Mouse (Mus musculus) lung, embryonic 16.5 days (tissue): ENCODE data around the gene Gucy2g. TPM values are rescaled to one million over a fixed set of nuclear protein-coding genes. Genes with fewer than 3 reads are reported as not detected.

ENCODE experiments used
- ATAC-seq: fragments of 200-750 bp; cut with Nextera tagmentation; 2 replicates; pipeline ENCODE4 v1.8.0; 2017; ENCODE audit warnings: low read depth, mild to moderate bottlenecking, moderate library complexity
- H3K27ac ChIP-seq: fragments of 300-500 bp; sonication (generic); 2 replicates; pipeline ENCODE4 v1.5.1; 2014; ENCODE audit warnings: mild to moderate bottlenecking, control low read depth, low read length
- H3K27me3 ChIP-seq: fragments of 300-500 bp; sonication (generic); 2 replicates; pipeline ENCODE4 v1.6.1; 2014; ENCODE audit warnings: low read depth, low read length, mixed read lengths; ENCODE audit not compliant: control insufficient read depth, insufficient read depth
- H3K36me3 ChIP-seq: fragments of 300-500 bp; sonication (generic); 2 replicates; pipeline ENCODE4 v1.6.1; 2014; ENCODE audit warnings: low read length; ENCODE audit not compliant: control insufficient read depth, insufficient read depth
- H3K4me1 ChIP-seq: fragments of 300-500 bp; sonication (generic); replicated peaks from 2 replicates; pipeline ENCODE4 v1.6.1; 2014; ENCODE audit warnings: low read length, mixed read lengths; ENCODE audit not compliant: control insufficient read depth, insufficient read depth
- H3K4me2 ChIP-seq: fragments of 300-500 bp; sonication (generic); 2 replicates; pipeline ENCODE4 v1.6.1; 2014; ENCODE audit warnings: low read depth, low read length, control low read depth
- H3K4me3 ChIP-seq: fragments of 300-500 bp; sonication (generic); 2 replicates; pipeline ENCODE4 v1.5.1; 2014; ENCODE audit warnings: mild to moderate bottlenecking, low read length, control low read depth
- H3K9ac ChIP-seq: fragments of 300-500 bp; sonication (generic); 2 replicates; pipeline ENCODE4 v1.6.1; 2014; ENCODE audit warnings: low read length, control low read depth
- H3K9me3 ChIP-seq: fragments of 300-500 bp; sonication (generic); 2 replicates; pipeline ENCODE4 v1.6.1; 2016; ENCODE audit warnings: low read length; ENCODE audit not compliant: control insufficient read depth
- WGBS: fragments of 180-500 bp; shearing (Covaris S2); extraction: QIAGEN DNeasy Blood & Tissue Kit; methylation state at CpG from one replicate; pipeline ENCODE4 v1.1.7; 2014; 5-methylcytosine and 5-hydroxymethylcytosine counted together
- polyA plus RNA-seq: library from polyadenylated mRNA; unstranded; fragments of >200 nt; fragmentation: Nextera tagmentation; extraction: Ambion mirVana; gene quantifications from 2 replicates; pipeline ENCODE4 v1.2.1, GENCODE M21; 2015

Gucy2g gene
- polyA plus RNA-seq, 1 experiment from 2014 or later = 0.10 TPM

DNA sequence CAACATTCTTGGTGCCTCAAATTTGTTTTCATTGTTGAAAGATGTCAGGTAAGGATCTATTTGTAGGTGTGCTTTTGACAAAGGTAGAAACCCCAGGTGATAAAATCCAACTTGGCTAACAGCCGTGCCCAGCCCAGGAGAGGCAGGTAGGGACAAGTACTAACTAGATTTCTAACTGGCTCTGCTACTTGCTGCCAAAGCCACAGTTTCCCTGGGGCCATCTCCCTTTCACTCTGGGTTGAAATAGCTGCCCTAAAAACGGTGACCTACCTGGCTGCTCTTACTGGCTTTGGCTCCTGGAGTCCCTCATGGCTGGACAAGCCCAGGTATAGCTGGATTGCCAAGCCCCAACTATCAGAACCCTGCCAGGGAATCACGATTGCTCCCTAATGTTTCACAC, 25.8 kb upstream of the Gucy2g start:
- no peaks in the 10 kb centered on the region for H3K27me3 ChIP-seq
- no peak for ATAC-seq
- H3K4me2 ChIP-seq = no peak overlapping the region
- no peak overlapping the region for H3K4me3 ChIP-seq
- peaks cover 38% of the 10 kb centered on the region for H3K4me1 ChIP-seq
- WGBS = 73% methylated on average over 3 of the region's 3 CpGs
- no peak overlapping the region for H3K9ac ChIP-seq
- peak overlapping the region; percentile 96 for H3K27ac ChIP-seq
- no peaks in the 10 kb centered on the region for H3K9me3 ChIP-seq
- 0 out of 2 replicates have a peak, but pooled peaks cover 2% of the 10 kb centered on the region for H3K36me3 ChIP-seq

DNA sequence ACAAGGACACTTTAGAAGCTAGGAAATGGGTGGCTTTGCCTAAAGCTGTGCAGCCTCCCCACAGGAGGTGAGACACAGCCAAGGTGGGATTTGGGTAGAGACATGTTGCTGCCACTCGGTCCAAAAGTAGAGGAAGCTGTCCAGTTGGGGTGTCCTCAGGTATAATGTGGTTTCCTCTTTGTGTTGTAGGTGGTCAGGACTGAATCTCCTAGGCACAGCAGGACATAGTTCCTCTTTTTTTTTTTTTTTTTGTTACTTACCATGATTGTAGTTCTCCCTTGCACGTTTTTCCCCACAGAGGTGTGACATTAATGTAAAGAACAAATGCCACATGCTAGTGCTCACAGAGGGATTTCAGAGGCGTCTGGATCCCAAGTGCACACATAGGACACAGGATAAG, 24.2 kb upstream of the Gucy2g start:
- no peaks in the 10 kb centered on the region for H3K27me3 ChIP-seq
- 67% methylated on average over 3 of the region's 3 CpGs for WGBS
- no peak overlapping the region for H3K9ac ChIP-seq
- peaks cover 33% of the 10 kb centered on the region for H3K4me1 ChIP-seq
- ATAC-seq = no peak
- H3K27ac ChIP-seq = no peak overlapping the region
- no peaks in the 10 kb centered on the region for H3K9me3 ChIP-seq
- H3K36me3 ChIP-seq = 0 out of 2 replicates have a peak, but pooled peaks cover 2% of the 10 kb centered on the region
- no peak overlapping the region for H3K4me3 ChIP-seq
- H3K4me2 ChIP-seq = no peak overlapping the region

DNA sequence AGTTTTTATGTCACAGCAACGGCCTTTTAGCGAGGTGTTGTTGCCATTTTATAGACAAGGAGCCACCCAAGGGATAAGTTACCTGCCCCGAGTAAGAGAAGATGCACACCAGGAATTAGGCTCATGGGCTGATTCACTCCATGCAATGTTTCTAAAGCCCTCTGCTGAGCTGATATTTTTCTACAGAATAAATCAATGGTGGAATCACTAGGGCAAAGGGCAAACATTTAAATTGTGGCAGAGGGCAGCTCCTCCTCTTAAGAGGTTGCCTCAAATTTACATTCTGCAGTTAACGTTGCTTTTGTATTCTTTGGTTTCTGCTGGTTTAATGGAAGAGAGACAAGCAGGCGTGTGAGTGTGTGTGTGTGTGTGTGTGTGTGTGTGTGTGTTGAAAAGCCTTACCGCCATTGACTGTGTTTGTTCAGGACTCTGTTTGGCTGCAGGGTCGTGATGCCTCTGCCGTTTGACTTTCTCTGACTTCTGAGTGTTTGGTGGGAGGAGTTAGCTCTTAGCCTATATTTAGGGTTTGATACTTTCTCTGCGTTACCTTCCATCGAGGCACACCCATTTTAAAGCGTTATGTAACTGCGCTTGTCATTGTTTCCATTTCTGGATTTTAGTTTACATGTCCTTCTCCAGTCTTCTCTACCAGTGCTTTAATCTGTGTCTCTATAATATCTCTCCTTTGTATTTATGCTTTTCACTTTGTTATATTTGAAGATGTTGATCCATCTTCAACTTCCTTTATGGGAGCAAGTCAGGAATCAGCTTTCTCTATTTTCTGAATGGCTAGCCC, 19.6 kb upstream of the Gucy2g start:
- Histone ChIP-seq H3K4me1 (peaks cover 14% of the 10 kb centered on the region), H3K27me3 (no peaks in the 10 kb centered on the region), H3K9me3 (no peaks in the 10 kb centered on the region), H3K27ac (no peak overlapping the region), H3K4me2 (no peak overlapping the region), H3K4me3 (no peak overlapping the region), H3K36me3 (no peaks in the 10 kb centered on the region), H3K9ac (no peak overlapping the region)
- WGBS = 41% methylated on average over 12 of the region's 12 CpGs
- no peak for ATAC-seq

DNA sequence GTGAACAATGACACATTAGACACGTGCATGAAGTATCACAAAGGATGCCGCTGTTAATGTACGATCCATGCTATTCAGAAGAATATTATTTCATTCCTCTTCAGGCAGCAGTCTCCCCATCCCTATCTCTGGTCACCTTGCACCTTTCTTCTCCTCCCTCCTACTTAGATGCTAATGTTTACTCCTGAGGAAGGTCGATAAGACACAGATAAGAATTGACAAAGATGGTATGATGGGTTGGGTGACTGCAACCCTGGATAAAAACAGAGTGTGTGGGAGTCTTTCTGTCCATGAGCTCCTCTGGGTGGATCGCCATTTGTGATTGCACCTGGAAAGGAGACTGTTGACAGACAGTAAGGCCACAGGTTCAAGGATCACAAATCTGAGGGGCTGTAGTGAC, 17.5 kb upstream of the Gucy2g start:
- Histone ChIP-seq H3K27me3 (no peaks in the 10 kb centered on the region), H3K36me3 (no peaks in the 10 kb centered on the region), H3K9me3 (no peaks in the 10 kb centered on the region), H3K4me2 (no peak overlapping the region), H3K27ac (no peak overlapping the region), H3K9ac (no peak overlapping the region), H3K4me1 (peaks cover 23% of the 10 kb centered on the region), H3K4me3 (no peak overlapping the region)
- no peak for ATAC-seq
- 71% methylated on average over 5 of the region's 5 CpGs for WGBS

DNA sequence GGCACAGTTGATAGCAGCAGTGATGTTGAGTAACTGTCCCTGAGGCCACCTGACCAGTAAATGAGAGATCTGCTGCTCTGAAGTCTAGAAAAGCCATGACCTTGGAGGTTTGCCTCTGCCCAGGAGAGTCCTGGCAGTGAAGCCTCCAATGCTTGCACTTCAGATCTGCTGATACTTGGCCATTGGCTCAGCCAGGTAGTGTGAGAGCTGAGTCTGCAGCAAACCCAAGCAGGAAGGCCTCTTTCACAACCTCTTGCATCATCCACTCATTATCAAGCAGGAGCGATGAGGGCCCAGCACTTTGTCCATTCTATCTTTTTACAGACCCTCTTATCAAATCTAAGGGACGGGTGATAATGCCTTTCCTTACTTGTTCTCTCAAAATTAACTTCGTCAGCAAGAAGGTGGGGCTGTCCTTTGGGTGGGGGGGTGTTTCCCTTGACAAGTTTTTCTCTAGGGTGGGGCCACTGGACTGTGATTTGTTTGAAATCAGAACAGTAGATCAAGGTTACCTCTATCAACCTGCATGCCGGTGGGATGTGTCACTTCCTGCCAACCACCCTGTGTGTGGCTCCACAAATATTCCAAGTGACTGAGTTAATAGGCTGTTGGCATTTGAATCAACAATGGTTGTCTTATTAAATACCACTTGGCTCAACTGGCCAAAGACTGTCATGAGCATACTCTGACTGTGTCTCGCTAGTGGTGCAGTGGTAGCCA, 16.8 kb upstream of the Gucy2g start:
- no peak overlapping the region for H3K4me3 ChIP-seq
- peak overlapping the region; percentile 66 for H3K27ac ChIP-seq
- no peaks in the 10 kb centered on the region for H3K9me3 ChIP-seq
- H3K4me2 ChIP-seq = no peak overlapping the region
- no peaks in the 10 kb centered on the region for H3K36me3 ChIP-seq
- H3K27me3 ChIP-seq = no peaks in the 10 kb centered on the region
- H3K4me1 ChIP-seq = peaks cover 25% of the 10 kb centered on the region
- ATAC-seq = no peak
- no peak overlapping the region for H3K9ac ChIP-seq
- WGBS = 49% methylated on average over 5 of the region's 5 CpGs

DNA sequence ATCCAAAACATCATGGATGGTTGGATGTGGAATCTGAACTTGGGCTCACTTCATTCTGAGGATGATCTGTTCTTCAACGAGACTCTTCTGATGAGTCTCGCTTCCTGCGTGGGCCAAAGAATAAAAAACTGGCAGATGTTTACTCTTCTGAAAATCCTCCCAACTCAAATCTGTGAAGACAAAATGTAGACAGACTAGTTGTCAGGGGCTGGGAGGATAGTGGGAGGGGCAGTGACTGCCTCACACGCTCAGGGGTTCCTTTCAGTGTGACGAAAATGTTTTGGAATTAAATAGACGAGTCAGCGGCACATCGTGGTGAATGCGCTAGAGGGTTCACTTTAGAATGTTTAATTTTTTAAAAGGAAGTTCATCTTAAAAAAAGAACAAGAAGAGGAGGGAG, 15.1 kb upstream of the Gucy2g start:
- Histone ChIP-seq H3K4me1 (peaks cover 26% of the 10 kb centered on the region), H3K4me3 (0 out of 2 replicates have a peak overlapping the region, but pooled peaks have one; percentile 6), H3K4me2 (peak overlapping the region; percentile 27; the same call in 1 of the 2 replicates), H3K27me3 (no peaks in the 10 kb centered on the region), H3K27ac (no peak overlapping the region; the same call in 1 of the 2 replicates), H3K9me3 (no peaks in the 10 kb centered on the region), H3K36me3 (no peaks in the 10 kb centered on the region), H3K9ac (peak overlapping the region; percentile 31; the same call in 1 of the 2 replicates)
- ATAC-seq = no peak
- whole genome bisulfite sequencing = 41% methylated on average over 9 of the region's 9 CpGs

DNA sequence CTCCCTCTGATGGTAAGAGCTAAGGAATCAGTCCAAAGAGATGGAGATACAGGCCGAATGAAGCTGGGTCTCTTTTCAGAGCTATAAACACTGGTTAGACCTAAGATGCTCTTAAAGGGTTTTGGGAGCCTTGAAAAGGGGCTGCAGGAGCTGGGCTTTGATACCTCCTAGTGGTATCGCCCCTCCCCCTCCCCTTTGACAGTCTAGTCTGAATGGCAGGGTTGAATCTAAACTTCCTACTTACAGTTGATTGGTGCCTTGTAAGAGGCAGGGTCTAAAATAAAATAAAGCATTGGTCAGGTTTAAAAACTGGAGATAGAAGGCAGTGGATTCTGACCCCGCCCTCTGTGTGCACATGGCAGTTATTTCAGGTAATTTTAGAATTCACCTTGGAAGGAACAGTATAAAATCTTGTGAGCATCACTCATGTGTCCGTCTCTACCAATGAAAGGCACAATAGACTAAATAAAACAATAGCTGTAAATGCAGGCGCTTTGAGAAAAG, 13.5 kb upstream of the Gucy2g start:
- H3K9ac ChIP-seq = peak overlapping the region; percentile 87
- no peaks in the 10 kb centered on the region for H3K36me3 ChIP-seq
- peak overlapping the region; percentile 80 for H3K4me3 ChIP-seq
- ATAC-seq = peak; percentile 53
- no peaks in the 10 kb centered on the region for H3K9me3 ChIP-seq
- WGBS = 10% methylated on average over 5 of the region's 5 CpGs
- H3K4me1 ChIP-seq = peaks cover 20% of the 10 kb centered on the region
- H3K27me3 ChIP-seq = no peaks in the 10 kb centered on the region
- peak overlapping the region; percentile 98 for H3K27ac ChIP-seq
- H3K4me2 ChIP-seq = peak overlapping the region; percentile 93

DNA sequence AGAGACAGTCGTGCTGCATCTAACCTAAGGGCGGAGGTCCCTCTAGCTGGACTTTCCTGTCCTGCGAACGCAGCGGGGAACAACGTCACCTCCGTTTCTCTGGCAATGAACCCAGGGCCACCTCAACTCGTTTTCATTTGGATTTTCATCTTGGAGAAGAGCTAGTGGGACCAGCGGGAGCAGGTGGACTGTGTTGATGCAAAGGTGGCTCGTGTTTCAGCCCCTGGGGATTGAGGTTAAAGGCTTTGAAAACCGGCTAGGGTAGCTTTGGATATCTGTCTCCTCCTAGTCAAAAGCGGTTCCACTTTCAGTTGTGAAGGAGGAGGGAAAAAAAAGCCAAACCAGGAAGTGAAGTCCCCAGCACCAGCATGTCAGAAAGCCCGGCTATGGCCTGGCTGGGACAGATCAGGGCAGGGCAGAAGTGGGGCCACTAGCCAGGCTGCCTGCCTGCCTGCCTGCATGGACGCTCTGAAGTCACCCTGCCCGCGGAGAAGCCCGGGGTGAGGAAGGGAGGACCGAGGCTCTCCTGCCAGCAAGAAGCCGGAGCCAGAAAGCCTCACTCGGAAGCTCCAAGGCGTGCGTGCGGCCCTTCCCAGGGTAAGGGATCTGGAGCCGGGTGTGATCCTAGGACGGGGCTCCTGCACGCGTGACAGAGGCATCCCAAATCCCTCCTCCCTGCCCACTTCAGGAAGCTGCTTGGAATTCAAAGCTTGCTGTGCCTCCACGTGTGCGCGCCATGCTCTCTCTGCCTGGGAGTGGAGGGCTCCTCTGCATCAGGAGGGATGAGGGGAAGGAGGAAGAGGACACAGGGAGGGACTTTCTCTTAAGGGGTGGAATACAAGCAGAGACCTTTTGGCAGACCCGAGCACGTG, 12.8 kb upstream of the Gucy2g start:
- WGBS = under 1% methylated on average over 32 of the region's 32 CpGs
- Histone ChIP-seq H3K4me1 (peaks cover 20% of the 10 kb centered on the region), H3K4me3 (peak overlapping the region; percentile 80), H3K27me3 (no peaks in the 10 kb centered on the region), H3K4me2 (peak overlapping the region; percentile 93), H3K36me3 (no peaks in the 10 kb centered on the region), H3K9ac (peak overlapping the region; percentile 87), H3K9me3 (no peaks in the 10 kb centered on the region), H3K27ac (peak overlapping the region; percentile 98)
- peak; percentile 67 for ATAC-seq
